Mouse (Mus musculus): ENCODE results near the gene Ehmt2. TPM values are rescaled to one million over a fixed set of nuclear protein-coding genes. Genes with fewer than 3 reads are reported as not detected.
A peak's percentile ranks its signal among the peaks of the same experiment; 100 is the strongest.

The Ehmt2 gene
- polyA plus RNA-seq (2012; rRNA removed), result 372 and 380 TPM in 2 replicates

DNA sequence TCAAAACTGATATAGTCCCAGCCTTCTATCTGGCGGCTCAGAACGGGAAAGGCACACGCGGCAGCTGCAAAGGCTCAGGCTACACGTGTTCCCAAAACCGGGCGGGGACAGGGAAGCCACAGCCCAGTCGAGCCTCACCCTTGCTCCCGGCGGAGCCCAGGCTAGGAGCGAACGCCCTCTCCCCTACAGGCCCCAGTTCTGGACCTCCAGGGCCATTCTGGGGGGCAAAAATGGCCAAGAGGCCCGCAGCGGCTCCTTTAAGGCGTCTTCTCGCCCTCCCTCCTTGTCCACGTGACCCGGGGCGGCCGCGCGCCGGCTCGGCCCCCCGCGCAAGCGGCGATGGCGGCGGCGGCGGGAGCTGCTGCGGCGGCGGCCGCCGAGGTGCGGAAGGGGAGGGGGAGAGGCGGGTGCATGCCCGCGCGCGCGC lies at the start of gene Ehmt2, which contains the start of gene C2:
TSS of gene Ehmt2 (plus strand) at position 310 of the 427 bp plus-strand sequence.
TSS of gene C2 (minus strand) at position 106 of the 427 bp plus-strand sequence.
- peak; percentile 81 for DNase-seq

DNA sequence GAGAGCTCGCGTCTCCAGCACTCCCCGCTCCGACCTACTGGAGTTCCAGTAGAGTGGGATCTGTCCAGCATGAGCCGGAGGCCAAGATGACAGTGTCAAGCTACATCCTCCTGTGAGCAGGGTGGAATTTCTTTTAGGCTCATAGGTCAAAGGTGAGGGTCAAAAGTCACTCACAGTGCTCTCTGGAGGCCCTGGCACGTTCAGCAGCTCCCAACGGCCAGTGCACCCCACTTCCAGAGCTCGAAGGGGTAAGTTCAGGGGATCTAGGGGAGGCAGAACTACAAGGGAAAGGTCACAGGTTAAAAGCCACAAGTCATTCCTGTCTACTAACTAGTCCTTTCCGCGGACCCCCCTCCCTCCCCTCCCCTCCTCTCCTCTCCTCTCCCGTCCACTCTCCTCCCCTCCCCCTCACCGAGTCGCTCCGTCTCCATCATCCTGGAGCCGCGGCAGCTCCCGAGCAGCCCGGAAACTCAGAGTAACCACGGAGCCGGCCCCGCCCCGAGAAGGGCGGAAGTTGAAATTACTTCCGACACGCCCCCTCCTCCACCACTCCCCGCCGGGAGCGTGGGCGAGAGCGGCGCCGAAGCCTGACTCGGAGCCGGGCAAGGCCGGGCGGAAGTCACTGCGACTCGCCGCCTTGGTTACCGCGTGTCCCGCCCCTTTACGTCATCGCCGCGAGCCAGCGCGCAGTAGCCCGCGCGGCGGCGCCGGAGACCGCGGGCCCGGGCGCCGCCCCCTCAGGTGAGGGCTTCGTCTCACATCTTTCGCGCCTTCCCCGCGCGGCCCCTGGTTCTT lies 48.4 kb upstream of the Ehmt2 start, which contains the start of the genes Skiv2l and Nelfe:
TSS of gene Skiv2l (minus strand) at position 489 of the 795 bp plus-strand sequence.
TSS of gene Nelfe (plus strand) at position 670 of the 795 bp plus-strand sequence.
- Histone ChIP-seq H3K4me3 (ENCODE audit: control insufficient read depth, insufficient read depth, low read length) (peak within 1 kb of the TSS; percentile 60), H3K27ac (ENCODE audit: control insufficient read depth, insufficient read depth, low read length) (no peak within 1 kb of the TSS), H3K27me3 (ENCODE audit: control insufficient read depth, insufficient read depth, low read length) (no peaks in the 10 kb centered on the region), H3K4me1 (replicated peaks; ENCODE audit: control insufficient read depth, insufficient read depth, low read length) (peaks cover 11% of the 10 kb centered on the region), H3K36me3 (ENCODE audit: control insufficient read depth, insufficient read depth, low read length) (peaks cover 2% of the 10 kb centered on the region)
- 0 out of 2 replicates have a peak, but pooled peaks have one; percentile 52 for TF ChIP-seq POLR2A (IDR thresholded peaks at IDR 0.05; ENCODE audit: control insufficient read depth, extremely low read depth, insufficient read depth, low read length, poor library complexity)
- peak; percentile 69; the same call in 1 of the 2 replicates for TF ChIP-seq CTCF (IDR thresholded peaks at IDR 0.05; ENCODE audit: borderline replicate concordance, control insufficient read depth, extremely low read depth, insufficient read depth, low read length, poor library complexity)
- peak; percentile 98 for DNase-seq
- WGBS, result 2% methylated on average over 65 of the region's 65 CpGs

More for the DNA sequence above, at the start of gene Ehmt2, which contains the start of gene C2:
- Histone ChIP-seq H3K36me3 (ENCODE audit: control insufficient read depth, insufficient read depth, low read length) (peaks cover 9% of the 10 kb centered on the region; the same call in 1 of the 2 replicates), H3K4me1 (replicated peaks; ENCODE audit: control insufficient read depth, insufficient read depth, low read length) (peaks cover 23% of the 10 kb centered on the region), H3K4me3 (ENCODE audit: control insufficient read depth, insufficient read depth, low read length) (peak within 1 kb of the TSS; percentile 97), H3K27ac (ENCODE audit: control insufficient read depth, insufficient read depth, low read length) (peak within 1 kb of the TSS; percentile 72), H3K27me3 (ENCODE audit: control insufficient read depth, insufficient read depth, low read length) (no peaks in the 10 kb centered on the region)
- peak; percentile 42; the same call in 1 of the 2 replicates for TF ChIP-seq POLR2A (IDR thresholded peaks at IDR 0.05; ENCODE audit: control insufficient read depth, extremely low read depth, insufficient read depth, low read length, poor library complexity)
- 0 out of 2 replicates have a peak, but pooled peaks have one; percentile 17 for TF ChIP-seq CTCF (IDR thresholded peaks at IDR 0.05; ENCODE audit: borderline replicate concordance, control insufficient read depth, extremely low read depth, insufficient read depth, low read length, poor library complexity)
- WGBS, result under 1% methylated on average over 30 of the region's 44 CpGs

DNA sequence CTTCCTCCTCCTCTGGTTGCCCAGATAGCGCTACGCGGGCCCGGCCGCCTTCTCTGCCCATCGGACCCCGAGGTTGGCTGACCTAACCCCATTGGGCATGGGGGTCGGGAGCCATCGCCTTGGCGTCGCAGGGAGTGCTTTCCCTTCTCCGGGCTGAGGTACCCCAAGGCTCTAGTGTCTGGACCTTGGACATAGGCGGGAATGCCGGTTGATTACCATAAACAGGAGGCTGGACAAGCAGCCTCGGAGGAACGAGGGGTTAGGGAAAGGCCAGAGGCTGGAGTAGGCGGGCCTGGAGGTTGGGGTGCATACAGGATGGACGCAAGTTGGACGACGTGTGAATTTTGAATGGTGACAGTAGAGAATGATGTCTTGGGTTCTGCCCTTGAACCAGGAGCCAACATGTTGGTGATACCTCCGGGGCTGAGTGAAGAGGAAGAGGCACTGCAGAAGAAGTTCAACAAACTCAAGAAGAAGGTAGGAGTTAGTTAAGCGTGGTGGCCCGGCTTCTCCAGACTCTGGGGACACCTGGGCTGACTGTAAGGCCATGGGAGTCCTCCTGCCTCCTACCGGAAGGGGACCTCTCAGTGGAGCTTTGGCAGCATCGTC lies 47.6 kb upstream of the Ehmt2 start:
- DNase-seq, result peak; percentile 12
- Histone ChIP-seq H3K36me3 (ENCODE audit: control insufficient read depth, insufficient read depth, low read length) (no peaks in the 10 kb centered on the region; the same call in none of the 2 replicates), H3K27ac (ENCODE audit: control insufficient read depth, insufficient read depth, low read length) (no peak overlapping the region), H3K27me3 (ENCODE audit: control insufficient read depth, insufficient read depth, low read length) (no peaks in the 10 kb centered on the region), H3K4me1 (replicated peaks; ENCODE audit: control insufficient read depth, insufficient read depth, low read length) (peaks cover 11% of the 10 kb centered on the region), H3K4me3 (ENCODE audit: control insufficient read depth, insufficient read depth, low read length) (peak overlapping the region; percentile 60)
- TF ChIP-seq CTCF (IDR thresholded peaks at IDR 0.05; ENCODE audit: borderline replicate concordance, control insufficient read depth, extremely low read depth, insufficient read depth, low read length, poor library complexity) (peak; percentile 26; the same call in 1 of the 2 replicates), POLR2A (IDR thresholded peaks at IDR 0.05; ENCODE audit: control insufficient read depth, extremely low read depth, insufficient read depth, low read length, poor library complexity) (0 out of 2 replicates have a peak, but pooled peaks have one; percentile 2)
- WGBS, result 2% methylated on average over 25 of the region's 25 CpGs

DNA sequence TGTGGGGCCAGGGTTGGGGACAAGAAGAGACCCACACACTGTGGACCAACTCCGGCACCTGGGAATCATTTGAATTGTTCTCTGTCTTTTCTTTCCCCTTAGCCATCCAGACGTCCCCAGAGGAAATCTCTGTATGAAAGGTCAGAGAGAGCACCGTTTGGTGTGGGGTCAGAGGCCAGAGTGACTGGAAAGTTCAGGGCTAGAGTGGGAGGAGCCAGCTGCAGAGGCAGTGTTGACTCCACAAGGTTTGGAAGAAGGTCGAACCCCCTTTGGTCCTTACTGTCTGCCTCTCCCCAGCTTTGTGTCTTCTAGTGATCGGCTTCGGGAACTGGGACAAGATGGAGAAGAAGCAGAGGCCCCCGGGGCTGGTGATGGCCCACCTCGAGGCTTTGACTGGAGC lies 44.8 kb upstream of the Ehmt2 start:
- WGBS, result 93% methylated on average over 8 of the region's 8 CpGs
- DNase-seq, result no peak
- Histone ChIP-seq H3K4me3 (ENCODE audit: control insufficient read depth, insufficient read depth, low read length) (no peak overlapping the region), H3K36me3 (ENCODE audit: control insufficient read depth, insufficient read depth, low read length) (no peaks in the 10 kb centered on the region; the same call in 1 of the 2 replicates), H3K27ac (ENCODE audit: control insufficient read depth, insufficient read depth, low read length) (no peak overlapping the region), H3K27me3 (ENCODE audit: control insufficient read depth, insufficient read depth, low read length) (no peaks in the 10 kb centered on the region), H3K4me1 (replicated peaks; ENCODE audit: control insufficient read depth, insufficient read depth, low read length) (peaks cover 11% of the 10 kb centered on the region)
- TF ChIP-seq CTCF (IDR thresholded peaks at IDR 0.05; ENCODE audit: borderline replicate concordance, control insufficient read depth, extremely low read depth, insufficient read depth, low read length, poor library complexity) (no peak), POLR2A (IDR thresholded peaks at IDR 0.05; ENCODE audit: control insufficient read depth, extremely low read depth, insufficient read depth, low read length, poor library complexity) (no peak)

DNA sequence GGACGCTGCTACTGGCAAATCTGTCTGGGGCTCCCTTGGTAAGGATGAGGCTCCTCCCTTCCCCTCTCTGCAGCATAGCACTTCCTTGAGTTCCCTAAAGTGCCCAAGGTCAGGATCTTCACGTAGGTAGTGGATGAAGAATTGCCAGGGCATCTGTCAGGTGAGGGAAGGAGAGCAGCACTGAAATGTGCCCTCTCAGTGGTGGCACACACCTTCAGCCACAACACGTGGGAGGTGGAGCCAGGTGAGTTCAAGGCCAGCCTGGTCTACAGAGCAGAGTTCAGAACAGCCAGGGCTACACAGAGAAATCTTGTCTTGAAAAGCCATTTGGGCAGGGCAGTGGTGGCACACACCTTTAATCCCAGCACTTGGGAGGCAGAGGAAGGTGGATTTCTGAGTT lies 43.5 kb upstream of the Ehmt2 start:
- Histone ChIP-seq H3K36me3 (ENCODE audit: control insufficient read depth, insufficient read depth, low read length) (no peaks in the 10 kb centered on the region; the same call in 1 of the 2 replicates), H3K27me3 (ENCODE audit: control insufficient read depth, insufficient read depth, low read length) (no peaks in the 10 kb centered on the region), H3K27ac (ENCODE audit: control insufficient read depth, insufficient read depth, low read length) (no peak overlapping the region), H3K4me1 (replicated peaks; ENCODE audit: control insufficient read depth, insufficient read depth, low read length) (peaks cover 7% of the 10 kb centered on the region), H3K4me3 (ENCODE audit: control insufficient read depth, insufficient read depth, low read length) (no peak overlapping the region)
- TF ChIP-seq CTCF (IDR thresholded peaks at IDR 0.05; ENCODE audit: borderline replicate concordance, control insufficient read depth, extremely low read depth, insufficient read depth, low read length, poor library complexity) (no peak), POLR2A (IDR thresholded peaks at IDR 0.05; ENCODE audit: control insufficient read depth, extremely low read depth, insufficient read depth, low read length, poor library complexity) (no peak)
- DNase-seq, result no peak
- 96% methylated on average over 3 of the region's 3 CpGs for WGBS

DNA sequence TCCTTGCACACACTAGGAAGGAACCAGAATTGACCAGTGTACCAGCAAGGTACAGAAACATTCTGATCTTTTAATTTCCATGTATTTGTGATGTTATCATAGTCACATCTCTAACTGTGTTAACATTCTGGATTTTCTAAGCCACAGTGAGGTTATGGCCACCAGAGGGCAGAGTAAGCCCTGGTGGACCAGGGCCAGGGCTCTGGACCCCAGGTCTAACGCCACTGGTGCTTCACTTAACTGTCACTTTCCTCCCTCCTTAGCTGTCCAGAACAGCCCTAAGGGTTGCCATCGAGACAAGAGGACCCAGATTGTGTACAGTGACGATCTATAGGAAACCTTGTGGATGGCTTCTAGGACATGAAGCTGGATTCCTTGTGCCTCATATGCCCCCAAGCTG lies 42.4 kb upstream of the Ehmt2 start:
- peak; percentile 36 for DNase-seq
- Histone ChIP-seq H3K27me3 (ENCODE audit: control insufficient read depth, insufficient read depth, low read length) (no peaks in the 10 kb centered on the region), H3K4me1 (replicated peaks; ENCODE audit: control insufficient read depth, insufficient read depth, low read length) (peaks cover 3% of the 10 kb centered on the region), H3K36me3 (ENCODE audit: control insufficient read depth, insufficient read depth, low read length) (no peaks in the 10 kb centered on the region; the same call in 1 of the 2 replicates), H3K27ac (ENCODE audit: control insufficient read depth, insufficient read depth, low read length) (no peak overlapping the region), H3K4me3 (ENCODE audit: control insufficient read depth, insufficient read depth, low read length) (no peak overlapping the region)
- TF ChIP-seq CTCF (IDR thresholded peaks at IDR 0.05; ENCODE audit: borderline replicate concordance, control insufficient read depth, extremely low read depth, insufficient read depth, low read length, poor library complexity), result peak; percentile 90
- TF ChIP-seq POLR2A (IDR thresholded peaks at IDR 0.05; ENCODE audit: control insufficient read depth, extremely low read depth, insufficient read depth, low read length, poor library complexity), result no peak
- 56% methylated on average over 3 of the region's 3 CpGs for WGBS
